26 mouse cellular contexts compared by ENCODE assay signal in the genomic region with DNA sequence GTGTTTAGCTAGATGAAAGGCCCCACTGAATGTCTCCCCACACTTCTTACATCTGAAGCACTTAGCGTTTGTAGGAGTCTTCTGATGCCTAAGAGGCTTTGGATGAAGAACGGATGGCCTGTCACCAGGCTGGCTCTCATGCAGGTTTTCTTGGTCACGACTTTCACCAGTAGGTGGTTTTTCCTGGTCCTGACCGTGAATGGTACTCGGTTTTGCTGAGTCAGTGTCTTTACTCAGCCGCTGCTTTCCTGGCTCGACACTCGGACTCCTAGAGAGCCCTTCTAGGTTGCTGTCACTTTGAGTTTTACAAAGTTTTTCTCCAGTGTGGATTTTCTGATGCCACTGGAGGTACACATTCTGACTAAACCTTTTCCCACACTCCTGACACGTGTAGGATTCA. TPM values are rescaled to one million over a fixed set of nuclear protein-coding genes. Genes with fewer than 3 reads are reported as not detected.
DNase-seq lines count a peak whose midpoint lies in the region; ATAC-seq and TF ChIP-seq lines count a peak whose summit lies in the region.
"Had no signal": no experiment of that assay in that cellular context is flagged by ENCODE, and none has a peak within 500 bp of the region (broad histone marks: within the 10 kb centered on the region; RNA-seq: fewer than 3 reads in every experiment).

No protein-coding gene starts in this region.

- H3K9me3 ChIP-seq in ES-E14 (ENCODE audit: control insufficient read depth, insufficient read depth, low read depth, low read length) = no peaks in the 10 kb centered on the region
- no peaks in the 10 kb centered on the region for H3K9me3 ChIP-seq in kidney, embryonic 15.5 days (replicated peaks)
- H3K9me3 ChIP-seq: G1E had no signal

- H3K27ac ChIP-seq in ES-E14 (ENCODE audit: insufficient read depth, low read depth, low read length, poor library complexity, severe bottlenecking) = no peak overlapping the region
- no peak overlapping the region for H3K27ac ChIP-seq in kidney, embryonic 15.5 days
- H3K27ac ChIP-seq in gastrocnemius, adult 2 months = no peak overlapping the region

- no peaks in the 10 kb centered on the region for H3K27me3 ChIP-seq in kidney, embryonic 15.5 days
- H3K27me3 ChIP-seq: CH12.LX, Patski had no signal

- peaks cover 50% of the 10 kb centered on the region for H3K36me3 ChIP-seq in ES-E14 (ENCODE audit: control insufficient read depth, insufficient read depth, low read length, poor library complexity, severe bottlenecking)
- H3K36me3 ChIP-seq in kidney, embryonic 15.5 days = peaks cover 28% of the 10 kb centered on the region

- no peak overlapping the region for H3K9ac ChIP-seq in ES-E14 (ENCODE audit: insufficient read depth, low read depth, low read length, poor library complexity, severe bottlenecking)
- H3K9ac ChIP-seq in kidney, embryonic 15.5 days = no peak overlapping the region

- intact Hi-C loops in gastrocnemius, adult 2 months (cut with DNase I) = no loop called here

- TF ChIP-seq CTCF in gastrocnemius, adult 2 months (IDR thresholded peaks at IDR 0.05) = no peak

- in situ Hi-C loops in ES-E14 (cut with MboI; ENCODE audit: low sequenced_read_pairs in 2 of 2, unreplicated experiment in 2 of 2) = no loop called here

- H3K4me1 ChIP-seq in ES-E14 (ENCODE audit: control insufficient read depth in 2 of 2, insufficient read depth in 2 of 2, low read length in 2 of 2, poor library complexity in 1 of 2) = no peaks in the 10 kb centered on the region
- H3K4me1 ChIP-seq in kidney, embryonic 15.5 days = no peaks in the 10 kb centered on the region

- 87% methylated on average over 9 of the region's 9 CpGs for WGBS in kidney, embryonic 15.5 days

- DNase-seq in ES-E14 (ENCODE audit: low read depth, low spot score) = no peak
- peak; percentile 39 for DNase-seq in R1 (ENCODE audit: low read depth, low spot score)
- no peak for DNase-seq in gastrocnemius, adult 2 months
- DNase-seq: adrenal gland, adult 2 months; adrenal gland, adult 8-10 months; adrenal gland, postnatal 10 days; adrenal gland, postnatal 14 days; adrenal gland, postnatal 25 days; adrenal gland, postnatal 36 days; B cell, adult 2 months; cerebellum, adult 11 months; cerebellum, adult 11-12 months; cerebellum, adult 18-20 months; cerebellum, adult 2 months; cerebellum, adult 8-10 months had no signal

- no peak overlapping the region for H3K4me3 ChIP-seq in ES-E14 (ENCODE audit: insufficient read depth in 1 of 2, low read depth in 1 of 2, low read length in 2 of 2, poor library complexity in 1 of 2, severe bottlenecking in 1 of 2)
- no peak overlapping the region for H3K4me3 ChIP-seq in kidney, embryonic 15.5 days (replicated peaks)
- no peak overlapping the region for H3K4me3 ChIP-seq in gastrocnemius, adult 2 months

- no peak for ATAC-seq in kidney, embryonic 15.5 days (replicated peaks; ENCODE audit: low FRiP score)
- ATAC-seq: activated CD4-positive, CD25-positive, alpha-beta regulatory T cell, adult 4 months; CD4-positive, CD25-positive, alpha-beta regulatory T cell, adult 4 months; Patski had no signal

- H3K4me2 ChIP-seq in kidney, embryonic 15.5 days = no peak overlapping the region

TF ChIP-seq in ES-E14, 5 proteins besides CTCF, POLR2A, EP300 and RAD21:
- TF ChIP-seq MAFK (IDR thresholded peaks at IDR 0.05; ENCODE audit: insufficient read depth, low read depth, low read length) (peak; percentile 90), CHD2 (IDR thresholded peaks at IDR 0.05; ENCODE audit: low read depth, low read length) (no peak)

RNA-seq across cellular contexts. Expression of a gene that starts 14.5 kb away (rescaled TPM):
- 17.8 and 23.2 TPM in 2 replicates for total RNA-seq in ES-E14 (2012; rRNA removed)
- 42.7 and 47.8 TPM in 2 replicates for polyA plus RNA-seq in kidney, embryonic 15.5 days (2015; fragmentation: Nextera tagmentation; extraction: Ambion mirVana)
- total RNA-seq in gastrocnemius, adult 2 months (2021) = 10 to 100 TPM; 17.1 to 22.9 TPM

RNA-seq across cellular contexts. Expression of a gene that starts 17.1 kb away (rescaled TPM):
- total RNA-seq in ES-E14 (2012; rRNA removed) = 15.1 and 20.3 TPM in 2 replicates
- polyA plus RNA-seq in kidney, embryonic 15.5 days (2015; fragmentation: Nextera tagmentation; extraction: Ambion mirVana) = 2.1 and 2.7 TPM in 2 replicates
- total RNA-seq in gastrocnemius, adult 2 months (2021) = under 1 TPM in 1 of 2 experiments, not detected in 1; 0.11 TPM

RNA-seq across cellular contexts. Expression of a gene that starts 25.2 kb away (rescaled TPM):
- 0.40 and 0.79 TPM in 2 replicates for total RNA-seq in ES-E14 (2012; rRNA removed)
- polyA plus RNA-seq in kidney, embryonic 15.5 days (2015; fragmentation: Nextera tagmentation; extraction: Ambion mirVana) = not detected in 2 replicates
- total RNA-seq in gastrocnemius, adult 2 months (2021) = not detected
- total RNA-seq: adrenal gland, adult 18-20 months; adrenal gland, adult 2 months; adrenal gland, adult 8-10 months; adrenal gland, postnatal 10 days; adrenal gland, postnatal 14 days; adrenal gland, postnatal 25 days; adrenal gland, postnatal 36 days; adrenal gland, postnatal 4 days; CH12.LX; G1E; MEL had no signal
- polyA plus RNA-seq: activated CD4-positive, CD25-positive, alpha-beta regulatory T cell, adult 4 months; adrenal gland, adult 2 months; brain, embryonic 14.5 days; C2C12; CD4-positive, CD25-positive, alpha-beta regulatory T cell, adult 4 months; cerebellum, adult 2 months; G1E; Patski had no signal

Comparison
In these comparisons a context has a peak if more than half of its experiments do, and no peak if none do; other contexts are left out.
1. RNA of a gene that starts 17.1 kb away (total RNA-seq): 15.1 to 20.3 TPM in ES-E14; 0.11 TPM in gastrocnemius, adult 2 months; every median in the first group is over 10 times any median in the second.